Mouse (Mus musculus): ENCODE results near the gene Sfta2.

Sfta2 gene

DNA sequence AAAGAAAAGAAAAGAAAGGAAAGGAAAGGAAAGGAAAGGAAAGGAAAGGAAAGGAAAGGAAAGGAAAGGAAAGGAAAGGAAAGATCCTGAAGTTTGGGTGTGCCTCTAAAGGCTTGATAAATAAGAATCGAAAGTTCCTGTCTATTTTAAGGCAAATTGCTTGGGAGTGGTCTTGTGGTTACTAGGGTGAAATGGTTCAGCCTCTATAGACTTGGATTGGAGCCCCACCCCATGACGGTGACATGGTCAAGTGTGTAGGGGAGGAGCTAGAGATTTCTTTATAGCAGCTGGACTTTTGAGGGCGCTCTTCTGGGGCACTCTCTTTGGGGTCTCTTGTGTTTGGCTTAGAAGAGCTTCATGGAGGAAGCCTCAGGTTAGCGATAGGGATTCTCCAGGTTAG, 7.6 kb upstream of the Sfta2 start:
- no peak for DNase-seq (ENCODE audit: low spot score)

DNA sequence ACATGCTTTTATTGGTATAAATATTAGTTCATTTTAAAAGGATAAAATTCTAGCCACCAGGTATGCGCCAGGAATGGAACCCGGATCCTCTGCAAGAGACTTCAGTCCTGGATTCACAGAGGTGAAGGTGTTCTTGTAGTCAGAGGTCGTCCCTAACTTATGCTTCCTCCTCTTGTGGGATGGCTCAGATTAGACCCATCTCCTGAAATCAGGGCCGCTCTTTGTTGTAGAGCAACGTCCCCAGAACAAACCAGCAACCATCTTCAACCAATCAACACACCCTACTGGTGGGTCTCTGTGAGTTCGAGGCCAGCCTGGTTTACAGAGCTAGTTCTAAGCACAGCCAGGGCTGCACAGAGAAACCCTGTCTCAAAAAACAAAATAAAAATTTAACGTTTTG, 6.9 kb upstream of the Sfta2 start:
- no peak for DNase-seq (ENCODE audit: low spot score)

DNA sequence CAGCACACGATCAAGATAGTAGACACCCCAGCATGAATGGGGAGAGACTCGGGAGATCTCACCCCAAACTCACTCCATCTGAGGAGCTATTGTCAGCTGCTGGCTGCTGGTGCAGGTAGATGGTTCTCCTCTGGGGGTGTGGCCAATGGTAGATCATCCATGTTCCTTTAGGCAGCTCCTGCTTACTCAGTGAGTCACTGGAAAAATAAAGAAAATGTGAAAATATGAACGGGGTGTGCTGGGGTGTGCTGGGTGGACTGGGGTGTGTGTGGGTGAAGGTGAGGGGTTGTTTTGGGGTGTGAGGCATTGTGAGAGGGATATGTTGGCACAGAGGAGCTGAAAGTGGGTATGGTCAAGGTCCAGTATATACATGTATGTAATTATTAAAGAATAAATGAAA, 4.0 kb upstream of the Sfta2 start:
- no peak for DNase-seq (ENCODE audit: low spot score)

DNA sequence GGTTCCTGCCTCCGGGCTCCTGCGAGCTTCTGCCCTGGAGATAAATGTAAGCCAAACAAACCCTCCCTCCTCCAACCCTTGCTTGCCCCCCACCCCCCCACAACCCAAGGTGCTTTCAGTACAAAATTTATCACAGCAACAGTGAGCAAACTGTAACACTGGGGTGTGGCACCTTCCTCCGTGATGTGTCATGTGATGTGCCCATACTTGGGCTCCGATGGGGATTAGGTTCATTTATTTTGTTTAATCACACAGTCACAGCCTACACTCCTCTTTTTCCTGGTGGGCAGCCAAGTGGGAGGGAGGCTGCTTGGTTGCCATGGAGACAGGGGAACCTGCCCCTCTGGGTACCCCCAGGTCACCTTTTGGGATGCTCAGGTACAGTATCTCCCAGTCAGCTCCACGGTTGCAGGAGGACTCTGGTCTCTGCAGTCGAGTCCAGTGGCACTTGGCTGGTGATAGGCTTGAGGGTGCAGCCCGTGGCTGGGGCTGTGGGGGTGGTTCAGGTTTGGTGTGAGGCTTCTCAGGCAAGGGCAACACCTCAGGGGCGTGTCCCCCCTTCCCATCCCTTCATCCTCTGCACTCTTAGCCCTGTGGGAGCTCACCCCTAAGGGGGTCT, 496 bp downstream of the Sfta2 start:
- no peak for DNase-seq (ENCODE audit: low spot score)

DNA sequence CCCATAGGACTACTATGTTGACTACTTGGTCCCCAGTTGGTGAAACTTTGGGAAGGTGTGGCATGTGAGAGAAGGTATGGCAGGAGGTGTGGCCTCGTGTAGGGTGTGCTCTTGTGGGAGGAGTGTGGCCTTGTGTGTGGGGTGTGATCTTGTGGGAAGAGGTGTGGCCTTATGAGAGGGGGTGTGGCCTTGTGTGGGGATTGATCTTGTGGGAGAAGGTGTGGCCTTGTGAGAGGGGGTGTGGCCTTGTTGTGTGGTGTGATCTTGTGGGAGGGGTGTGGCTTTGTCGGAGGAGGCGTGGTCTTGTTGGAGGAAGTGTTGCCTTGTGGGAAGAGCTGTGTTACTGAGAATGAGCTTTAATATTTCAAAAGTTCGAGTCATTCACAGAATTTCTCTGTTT, 15.8 kb downstream of the Sfta2 start:
- no peak for DNase-seq (ENCODE audit: low spot score)

DNA sequence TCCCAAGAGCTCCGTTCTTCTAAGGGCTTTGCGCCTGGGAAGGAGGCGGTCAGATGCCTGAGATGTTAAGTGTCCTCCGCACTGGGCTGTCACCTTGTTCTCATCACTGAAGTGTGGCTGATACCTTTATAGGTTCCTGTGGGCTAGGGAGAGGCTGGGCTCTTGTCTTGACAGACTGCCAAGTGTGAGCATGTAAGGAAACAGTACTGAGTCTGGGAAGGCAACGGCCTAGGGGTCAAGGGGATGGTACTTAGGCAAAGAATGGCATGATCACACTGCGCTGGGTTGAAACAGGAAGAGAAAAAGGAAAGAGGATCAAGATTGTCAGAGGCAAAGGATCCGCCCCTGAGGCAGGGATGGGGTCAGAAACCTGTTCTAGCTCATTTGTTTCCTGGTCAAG, 25.2 kb downstream of the Sfta2 start, which contains the start of gene Gm9573:
Gm9573 (minus strand) TSS at position 101 of the 400 bp plus-strand sequence.
- no peak for DNase-seq (ENCODE audit: low spot score)

DNA sequence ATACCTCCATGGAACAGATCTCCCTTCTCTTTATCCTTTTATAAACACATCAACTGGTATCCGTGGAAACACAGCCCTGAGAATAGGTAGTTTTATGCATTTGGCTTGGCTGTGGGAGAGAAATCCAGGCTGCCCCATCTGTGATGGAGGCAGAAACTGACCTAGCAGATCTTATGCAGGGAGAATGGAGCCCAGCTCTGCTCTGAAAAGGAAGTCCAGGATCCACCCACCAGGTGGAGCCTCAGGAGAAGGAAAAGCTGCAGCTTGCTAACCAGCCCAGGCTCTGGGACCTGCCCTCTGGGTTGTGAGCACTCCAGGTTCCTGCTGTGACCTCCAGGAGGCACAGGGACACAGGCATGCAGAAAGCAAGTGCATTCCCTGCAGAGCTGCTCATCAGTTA, 32.6 kb downstream of the Sfta2 start:
- peak; percentile 20 for DNase-seq (ENCODE audit: low spot score)

DNA sequence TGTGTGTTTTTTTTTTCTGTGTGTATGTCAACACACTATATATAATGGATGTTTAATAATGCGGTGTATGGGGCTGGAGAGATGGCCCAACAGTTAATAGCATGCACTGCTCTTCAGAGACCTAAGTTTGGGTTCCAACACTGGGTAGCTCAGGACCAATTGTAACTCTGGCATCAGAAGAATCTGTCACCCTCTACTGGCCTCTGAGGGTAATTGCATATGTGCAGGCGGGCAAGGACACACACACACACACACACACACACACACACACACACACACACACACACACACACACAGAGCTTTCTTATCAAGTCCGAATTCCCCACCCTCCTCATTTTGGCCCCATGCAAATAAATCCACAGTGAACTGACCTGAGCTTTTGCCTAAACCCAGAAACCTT, 33.9 kb downstream of the Sfta2 start:
- DNase-seq (ENCODE audit: low spot score): no peak

DNA sequence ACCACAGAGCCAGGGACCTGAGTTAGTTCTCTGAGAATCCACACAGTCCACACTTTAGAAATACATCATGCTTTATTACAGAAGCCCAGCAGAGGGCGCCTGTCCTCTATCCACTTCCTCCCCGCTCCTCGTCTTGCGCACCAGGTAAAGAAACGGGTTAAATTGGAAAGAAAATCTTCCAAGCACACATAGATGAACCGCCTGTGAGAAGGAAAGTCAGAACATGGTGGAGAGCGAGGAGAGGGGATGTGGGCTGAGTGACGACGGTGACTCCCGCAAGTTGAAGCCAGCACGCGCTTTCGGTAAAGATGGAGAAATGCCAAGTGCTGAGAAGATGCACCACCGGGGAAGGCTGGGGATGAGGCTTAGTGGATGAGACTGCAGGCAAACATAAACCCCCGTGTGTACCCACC, 34.4 kb downstream of the Sfta2 start:
- DNase-seq (ENCODE audit: low spot score): peak; percentile 79

DNA sequence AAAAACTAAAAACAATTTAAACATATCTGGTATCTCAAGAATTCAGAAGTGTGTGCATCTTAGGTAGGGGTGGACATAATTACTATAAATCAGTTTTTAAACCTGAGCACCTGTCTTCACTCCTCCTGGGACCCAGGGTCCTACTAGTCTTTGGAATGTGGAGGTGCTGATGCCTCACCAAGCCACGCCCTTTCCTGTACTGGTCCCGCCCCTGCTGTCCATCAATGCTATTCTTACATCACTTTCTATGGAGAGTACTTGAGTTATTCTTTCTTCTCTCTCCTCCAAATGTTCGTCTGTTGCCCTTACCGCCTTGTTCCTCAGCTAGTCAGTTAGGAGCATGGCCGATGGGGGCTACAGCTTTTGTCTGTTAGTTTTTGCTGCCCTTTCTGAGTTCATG, 35.0 kb downstream of the Sfta2 start:
- DNase-seq (ENCODE audit: low spot score): peak; percentile 23

DNA sequence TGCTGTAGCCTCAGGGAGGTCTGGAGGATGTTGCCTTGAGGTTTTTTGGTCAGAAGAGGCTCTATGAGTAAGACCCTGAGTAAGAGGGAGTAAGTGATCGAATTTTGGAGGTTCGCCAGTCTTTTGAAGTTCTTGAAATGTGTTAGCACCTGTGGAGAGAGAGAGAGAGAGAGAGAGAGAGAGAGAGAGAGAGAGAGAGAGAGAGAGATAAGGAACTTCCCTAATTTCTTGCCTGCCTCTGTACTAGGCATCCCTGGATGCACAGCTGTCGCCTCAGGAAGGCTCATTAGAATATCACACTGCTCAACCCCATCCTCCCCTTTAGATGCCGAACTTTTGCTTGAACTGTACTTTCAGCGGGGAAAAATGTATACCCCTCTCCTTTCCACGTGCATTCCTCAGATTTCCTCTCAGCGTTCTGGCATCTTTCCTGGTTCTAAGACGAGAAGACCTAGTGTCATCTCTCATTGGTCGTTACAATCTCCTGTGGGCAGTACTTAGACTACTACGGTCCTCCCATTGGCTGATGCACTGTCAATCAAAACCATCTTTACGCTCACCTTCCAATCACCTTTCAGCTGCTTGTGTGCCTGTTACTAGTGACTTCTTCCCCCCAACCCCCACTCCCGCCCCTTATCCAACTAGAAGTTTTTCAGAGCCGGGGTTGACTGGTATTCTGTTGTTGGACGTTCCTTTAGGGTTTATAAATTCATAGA, 37.3 kb downstream of the Sfta2 start:
- DNase-seq (ENCODE audit: low spot score): no peak

DNA sequence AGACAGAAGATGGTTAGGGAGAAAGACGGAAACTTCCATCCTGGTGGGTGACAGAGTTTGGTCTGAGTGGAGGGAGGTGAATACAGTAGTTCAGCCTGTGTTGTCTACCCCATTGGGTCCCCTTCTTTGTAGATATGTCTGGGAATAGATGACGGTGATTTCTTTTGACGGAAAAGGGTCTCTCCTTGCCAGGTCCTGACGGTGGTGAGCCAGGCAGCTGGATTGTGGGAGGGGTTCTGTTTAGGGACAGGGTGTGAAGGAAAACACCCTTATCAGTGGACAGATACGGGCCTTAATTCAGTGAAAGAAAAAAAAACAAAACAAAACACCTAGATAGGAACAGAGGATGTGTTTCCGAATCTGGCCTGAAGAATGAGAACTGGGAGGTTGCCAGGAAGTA, 38.0 kb downstream of the Sfta2 start:
- DNase-seq (ENCODE audit: low spot score): no peak

DNA sequence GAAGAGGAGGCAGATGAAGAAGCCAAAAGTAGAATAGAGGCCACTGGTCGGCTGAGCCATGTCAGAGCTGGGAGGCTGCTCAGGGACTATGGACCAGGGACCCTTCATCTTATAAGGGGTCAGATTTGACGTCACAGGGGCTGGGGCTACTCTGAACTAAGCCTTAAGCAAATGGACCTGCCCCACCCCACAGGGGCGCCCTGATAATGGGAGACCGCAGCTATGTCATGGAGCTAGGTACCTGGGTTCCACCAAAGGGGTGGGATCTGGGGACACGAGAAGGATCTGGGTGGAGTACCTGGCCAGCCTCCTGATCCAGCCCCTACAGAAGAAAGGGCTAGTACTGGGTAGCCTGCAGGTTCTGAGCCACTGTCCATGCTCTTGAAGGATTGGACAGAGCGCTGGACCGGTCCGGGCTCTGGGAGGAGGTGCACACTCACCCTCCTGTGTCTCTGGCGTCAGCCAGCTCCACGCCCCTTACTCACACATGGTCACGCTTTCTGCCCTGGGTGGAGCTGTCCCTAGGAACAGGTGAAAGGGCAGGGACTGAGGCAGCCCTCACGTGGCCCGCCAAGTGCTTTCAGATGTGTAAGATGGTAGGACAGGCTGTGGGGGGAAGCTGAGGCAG, 42.4 kb downstream of the Sfta2 start, which contains the start of gene Mucl3:
Mucl3 (minus strand) TSS at position 87 of the 628 bp plus-strand sequence.
- no peak for DNase-seq (ENCODE audit: low spot score)

DNA sequence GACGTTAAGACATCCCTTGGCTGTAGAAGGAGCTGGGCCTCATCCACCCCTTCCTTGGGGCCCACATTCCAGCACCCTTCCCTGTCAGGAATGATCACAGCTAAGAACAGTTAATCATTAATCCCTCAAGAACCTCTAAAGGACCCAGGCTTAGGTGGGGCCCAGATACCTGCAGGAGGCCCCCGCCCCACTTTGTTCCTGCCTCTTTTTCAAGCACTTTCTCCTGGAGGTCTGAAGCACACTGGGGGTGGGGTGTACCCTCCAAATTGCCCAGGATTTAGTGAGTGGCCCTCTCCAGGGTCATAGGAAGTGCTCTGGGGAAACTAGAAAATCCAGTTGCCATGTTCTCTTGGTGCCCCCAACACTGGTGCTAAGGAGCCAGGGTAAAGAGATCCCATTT, 48.1 kb downstream of the Sfta2 start:
- no peak for DNase-seq (ENCODE audit: low spot score)

DNA sequence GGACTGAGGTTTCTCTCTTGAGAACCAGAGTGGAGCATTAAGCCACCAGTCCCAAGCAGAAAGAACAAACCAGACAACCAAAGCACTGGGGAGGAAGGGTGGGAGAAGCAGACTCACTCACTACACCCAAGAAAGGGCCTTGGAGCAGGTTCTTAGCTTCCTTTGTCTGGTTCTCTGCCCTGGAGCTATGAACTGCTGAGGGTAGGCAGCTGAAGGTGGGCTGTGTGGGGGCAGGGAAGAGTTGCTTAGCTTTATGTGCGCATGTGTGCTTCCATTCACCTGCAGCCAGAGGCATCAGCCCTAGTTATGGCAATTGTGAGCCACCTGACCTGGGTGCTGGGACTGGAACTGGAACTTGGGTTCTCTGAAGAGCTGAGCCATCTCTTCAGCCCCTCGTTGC, 51.7 kb downstream of the Sfta2 start:
- DNase-seq (ENCODE audit: low spot score): no peak

DNA sequence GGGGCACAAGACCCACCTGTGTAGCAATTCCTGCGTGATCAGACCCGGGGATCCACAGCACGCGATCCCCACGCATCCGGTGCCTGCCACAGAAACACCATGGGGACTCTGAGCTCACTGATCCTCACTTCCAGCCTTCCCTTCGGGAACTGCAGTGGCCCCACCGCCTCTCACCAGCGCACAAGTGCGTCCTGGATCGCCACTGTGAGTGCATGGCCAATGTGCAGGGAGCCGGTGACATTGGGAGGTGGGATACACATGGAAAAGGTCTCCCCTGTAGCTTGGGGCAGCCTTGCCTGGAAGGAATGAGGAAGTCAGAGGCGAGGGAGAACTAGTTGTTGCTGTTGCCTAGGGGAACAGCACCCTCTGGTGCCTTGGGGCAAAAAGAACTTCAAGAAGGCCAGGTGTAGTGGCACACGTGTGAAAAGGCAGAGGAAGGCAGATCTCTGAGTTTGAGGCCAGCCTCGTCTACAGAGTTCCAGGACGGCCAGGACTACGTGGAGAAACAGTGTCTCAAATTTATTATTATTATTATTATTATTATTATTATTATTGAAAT, 64.7 kb downstream of the Sfta2 start:
- peak; percentile 33 for DNase-seq (ENCODE audit: low spot score)

DNA sequence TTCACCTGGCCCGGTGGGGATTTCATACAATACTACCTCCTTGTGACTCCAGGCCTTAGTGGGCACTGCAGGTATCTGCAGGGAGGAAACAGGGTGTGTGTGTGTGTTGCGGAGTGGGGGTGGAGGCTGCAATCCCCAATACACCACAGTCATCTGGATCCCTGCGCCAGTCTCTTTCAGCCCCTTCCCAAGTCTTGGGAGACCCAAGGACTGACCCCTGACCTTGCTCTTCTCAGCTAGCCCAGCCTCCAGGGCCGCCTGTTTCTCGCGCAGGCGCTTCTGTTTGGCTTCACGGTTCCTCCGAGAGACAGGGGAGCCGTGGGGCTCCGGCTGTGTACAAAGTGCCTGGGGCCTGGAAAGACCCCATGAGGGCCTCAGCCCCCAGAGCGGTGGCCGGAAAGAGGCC, 65.5 kb downstream of the Sfta2 start:
- DNase-seq (ENCODE audit: low spot score): no peak

DNA sequence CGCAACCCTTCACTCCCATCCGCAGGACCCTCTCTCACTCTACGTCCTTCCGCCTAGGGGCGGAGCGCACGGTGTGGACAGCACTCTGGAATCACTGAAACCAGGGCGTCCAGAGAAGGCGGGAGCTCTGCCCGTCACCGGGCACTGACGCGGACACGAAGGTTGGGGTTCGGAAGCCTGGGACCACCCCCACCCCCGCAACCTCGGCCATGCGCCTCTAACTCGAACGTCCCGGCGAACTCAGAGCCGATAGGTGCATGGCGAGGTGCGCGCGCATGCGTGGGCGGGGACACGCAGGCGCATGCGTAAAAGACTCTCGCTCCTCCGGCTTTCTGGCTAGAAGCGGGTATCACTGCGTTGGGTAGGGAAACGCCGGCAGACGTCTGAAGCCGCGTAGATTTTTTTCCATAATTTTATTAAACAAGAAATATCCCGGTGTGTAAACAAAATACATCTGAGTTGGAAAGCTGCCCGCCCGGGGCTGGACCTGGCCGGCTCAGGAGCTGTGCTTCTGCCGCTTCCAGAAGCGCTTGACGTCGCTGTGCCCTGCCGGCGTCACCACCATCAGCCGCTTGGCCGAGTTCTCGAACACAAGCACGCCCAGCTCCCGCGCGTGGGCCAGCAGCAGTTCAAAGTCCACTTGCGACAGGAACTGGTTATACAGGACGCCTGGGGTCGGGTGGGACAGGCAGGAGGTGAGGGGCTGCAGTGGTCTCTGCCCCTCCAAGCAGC, 66.2 kb downstream of the Sfta2 start, which contains the start of gene Vars2:
Vars2 (minus strand) TSS at position 259 of the 732 bp plus-strand sequence.
- DNase-seq (ENCODE audit: low spot score): peak; percentile 94

DNA sequence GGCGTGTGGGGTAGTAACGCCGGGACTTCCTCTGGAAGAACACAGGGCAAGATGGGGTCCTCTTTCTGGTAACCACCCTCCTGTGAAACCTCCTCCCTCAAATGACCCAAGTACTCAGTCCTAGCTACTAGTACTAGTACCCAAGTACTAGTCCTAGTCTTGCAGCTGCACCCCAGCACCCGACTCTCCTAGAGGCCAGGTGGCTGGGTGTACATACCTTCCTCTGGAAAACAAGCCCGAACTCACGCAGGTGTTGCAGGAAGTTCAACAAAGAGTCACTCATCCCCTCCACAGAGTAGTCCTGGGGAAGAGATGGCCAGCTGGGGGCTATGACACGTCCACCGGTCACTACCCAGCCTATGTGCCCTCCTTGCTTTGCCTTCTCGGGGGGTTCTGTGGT, 68.4 kb downstream of the Sfta2 start:
- DNase-seq (ENCODE audit: low spot score): no peak

DNA sequence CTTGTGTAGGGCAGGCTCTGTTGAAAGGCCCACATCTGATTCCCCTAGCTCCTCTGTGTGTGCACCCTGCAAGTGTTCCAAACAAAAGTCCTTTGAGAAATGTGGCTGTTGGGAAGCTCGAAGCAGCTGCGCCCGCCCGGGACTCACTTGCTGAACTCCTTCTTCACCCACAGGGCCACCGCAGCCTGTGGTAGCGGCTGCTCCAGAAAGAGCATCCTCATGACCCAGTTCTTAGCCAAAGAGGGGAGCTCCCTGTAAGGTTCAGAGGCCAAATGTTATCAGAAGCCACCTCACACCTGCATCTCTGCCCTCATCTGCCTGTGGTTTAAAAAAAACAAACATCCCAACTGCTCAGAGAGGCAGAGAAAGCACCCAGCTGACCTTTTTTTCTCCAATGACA, 70.5 kb downstream of the Sfta2 start:
- DNase-seq (ENCODE audit: low spot score): no peak

DNA sequence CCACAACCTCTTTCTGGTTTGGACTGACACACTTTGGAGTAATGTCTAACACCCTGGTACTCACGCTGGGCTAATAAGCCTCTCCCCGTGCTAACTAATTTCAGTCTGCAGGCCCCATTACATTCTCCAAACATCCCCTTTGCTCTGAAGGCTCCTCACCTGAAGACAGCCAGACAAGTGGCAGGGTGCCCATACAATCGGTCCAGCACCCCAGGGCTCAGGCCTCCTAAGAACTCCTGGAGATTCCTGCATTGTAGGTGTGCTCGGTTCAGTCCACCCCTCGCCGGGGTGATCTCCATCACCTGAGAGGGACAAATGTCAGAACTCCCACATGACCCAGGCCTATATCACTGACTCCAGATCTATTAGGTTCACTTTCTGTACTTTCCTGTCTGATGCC, 71.2 kb downstream of the Sfta2 start:
- no peak for DNase-seq (ENCODE audit: low spot score)

DNA sequence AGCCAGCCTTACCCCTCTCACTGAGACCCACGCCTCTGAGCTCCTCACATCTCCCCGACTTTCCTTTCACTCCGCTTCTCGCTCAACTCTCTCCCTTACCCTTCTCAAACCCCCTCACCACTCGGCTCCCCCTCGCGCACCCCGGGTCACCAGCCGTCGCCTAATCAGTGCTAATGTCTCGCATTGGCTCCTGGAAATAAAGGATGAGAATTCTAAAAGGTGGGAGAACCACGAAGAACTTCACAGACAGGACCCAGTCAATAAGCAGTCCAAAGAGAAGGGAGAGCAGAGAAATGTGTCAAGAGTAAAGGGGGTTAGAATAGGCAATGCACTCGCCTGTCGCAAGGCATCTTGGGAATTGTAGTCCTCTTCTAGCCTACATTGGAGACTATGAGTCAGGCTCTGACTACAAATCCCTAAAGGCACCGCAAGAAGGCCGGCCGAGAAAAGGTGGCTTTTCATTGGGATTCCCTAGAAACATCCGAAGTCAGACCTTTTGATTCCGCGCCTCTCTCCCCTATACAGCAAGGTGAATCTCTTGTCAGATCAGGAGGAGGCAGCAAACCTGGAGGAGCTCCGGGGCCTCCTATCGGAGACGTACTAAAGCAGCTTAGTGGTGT, 72.2 kb downstream of the Sfta2 start, which contains the start of gene Gtf2h4:
Gtf2h4 (minus strand) TSS at position 324 of the 620 bp plus-strand sequence.
- peak; percentile 98 for DNase-seq (ENCODE audit: low spot score)
